Mouse (Mus musculus) brown adipose tissue, adult 24 weeks (tissue): Measurements from ENCODE around the gene BC028528. TPM values are rescaled to one million over a fixed set of nuclear protein-coding genes. Genes with fewer than 3 reads are reported as not detected.
"Not testable (repeated sequence)": the region's sequence is repeated elsewhere in the genome, so short reads cannot be mapped to it uniquely, and the experiment has no call there.

Source experiments
- H3K27ac ChIP-seq: fragments of 200-500 bp; replicated peaks from 2 replicates; pipeline ENCODE4 v1.5.1; 2012; ENCODE audit warnings: low read depth, mild to moderate bottlenecking, low read length
- H3K4me1 ChIP-seq: fragments of 200-500 bp; 2 replicates; pipeline ENCODE4 v1.6.1; 2012; ENCODE audit warnings: low read length, mixed read lengths; ENCODE audit not compliant: control insufficient read depth, insufficient read depth, insufficient read length
- H3K4me3 ChIP-seq: fragments of 200-500 bp; 2 replicates; pipeline ENCODE4 v1.5.1; 2012; ENCODE audit warnings: low read depth, mild to moderate bottlenecking, low read length, moderate library complexity; ENCODE audit not compliant: insufficient read depth
- polyA plus RNA-seq: library from polyadenylated mRNA; stranded (reverse); fragments of >200 nt; gene quantifications from 2 replicates; pipeline ENCODE4 v1.2.4, GENCODE M21; 2012; ENCODE audit not compliant: missing spikeins, insufficient read depth, insufficient read length

The BC028528 gene
- polyA plus RNA-seq, 1 experiment = 150 TPM

DNA sequence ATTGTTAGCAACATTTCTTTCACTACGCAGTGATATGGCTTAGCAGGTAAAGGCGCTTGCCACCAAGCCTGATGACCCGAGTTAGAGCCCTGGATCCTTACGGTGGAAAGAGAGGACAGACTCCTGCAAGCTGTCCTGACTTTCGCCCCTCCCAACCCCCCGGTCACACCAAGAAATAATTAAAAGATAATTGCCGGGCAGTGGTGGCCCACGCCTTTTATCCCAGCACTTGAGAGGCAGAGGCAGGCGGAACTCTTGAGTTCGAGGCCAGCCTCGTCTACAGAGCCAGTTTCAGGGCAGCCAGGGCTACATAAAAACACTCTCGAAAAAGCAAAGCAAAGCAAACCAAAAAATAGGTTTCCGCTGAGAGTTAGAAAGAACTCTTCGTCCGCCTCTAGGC, 20.8 kb downstream of the BC028528 start:
- Histone ChIP-seq H3K27ac (peak overlapping the region; percentile 64), H3K4me1 (no peaks in the 10 kb centered on the region)

DNA sequence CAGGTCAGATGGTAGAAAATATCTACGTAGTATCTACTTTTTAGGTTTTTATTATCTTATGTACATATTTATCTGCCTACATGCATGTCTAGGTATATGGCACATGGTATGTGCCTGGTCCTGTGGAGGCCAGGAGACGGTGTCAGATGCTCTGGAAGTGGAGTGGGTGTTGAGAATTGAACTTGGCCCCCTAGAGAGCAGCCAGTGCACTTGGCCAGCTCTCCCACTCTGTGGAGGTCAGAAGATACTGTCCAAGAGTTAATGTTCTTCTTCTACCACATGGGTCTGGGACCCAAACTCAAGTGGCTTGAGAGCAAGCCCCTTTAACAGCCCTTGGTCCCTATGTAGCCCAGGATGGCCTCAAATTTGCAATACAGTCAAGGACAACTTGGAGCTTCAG, 24.4 kb downstream of the BC028528 start:
- H3K27ac ChIP-seq = no peak overlapping the region
- no peak overlapping the region for H3K4me3 ChIP-seq
- H3K4me1 ChIP-seq = no peaks in the 10 kb centered on the region; the same call in 1 of the 2 replicates

More for the DNA sequence above, 20.8 kb downstream of the BC028528 start:
- H3K4me3 ChIP-seq = peak overlapping the region; percentile 88

DNA sequence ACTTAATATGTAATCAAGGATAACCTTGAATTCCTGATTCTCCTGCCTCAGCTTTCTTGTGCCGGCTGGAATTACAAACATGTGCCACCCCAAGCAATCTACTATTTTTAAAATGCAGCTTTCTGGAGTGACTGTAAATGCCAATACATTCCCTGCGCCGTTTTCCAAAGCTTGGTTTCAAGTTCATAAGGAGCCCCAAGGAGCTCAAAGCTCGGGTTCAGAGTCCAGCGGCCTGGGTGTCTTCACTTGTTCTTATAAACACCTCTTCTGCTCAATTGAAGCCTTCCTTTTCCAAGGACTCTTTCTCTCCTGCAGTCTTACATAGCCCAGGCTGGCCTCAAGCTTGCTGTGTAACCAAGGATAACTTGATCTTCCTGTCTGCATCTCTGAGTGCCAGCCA, 25.7 kb downstream of the BC028528 start:
- Histone ChIP-seq H3K4me1 (no peaks in the 10 kb centered on the region; the same call in 1 of the 2 replicates), H3K27ac (no peak overlapping the region), H3K4me3 (no peak overlapping the region)

DNA sequence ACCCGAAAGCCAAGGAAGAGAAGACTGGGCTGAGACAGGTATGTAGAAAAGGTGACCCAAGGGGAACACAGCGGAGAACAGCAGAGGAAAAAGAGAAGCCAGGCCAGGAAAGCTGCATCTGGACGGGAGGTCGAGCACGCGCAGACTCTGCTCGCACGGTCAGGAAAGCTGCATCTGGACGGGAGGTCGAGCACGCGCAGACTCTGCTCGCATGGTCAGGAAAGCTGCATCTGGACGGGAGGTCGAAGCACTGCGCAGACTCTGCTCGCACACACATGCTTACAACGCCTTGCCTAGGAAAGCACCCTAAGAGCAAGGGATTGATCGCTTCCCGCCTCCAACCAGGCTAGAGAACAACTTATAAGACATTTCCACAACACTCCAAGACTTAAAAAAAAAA, 26.2 kb downstream of the BC028528 start:
- H3K27ac ChIP-seq = no peak overlapping the region

DNA sequence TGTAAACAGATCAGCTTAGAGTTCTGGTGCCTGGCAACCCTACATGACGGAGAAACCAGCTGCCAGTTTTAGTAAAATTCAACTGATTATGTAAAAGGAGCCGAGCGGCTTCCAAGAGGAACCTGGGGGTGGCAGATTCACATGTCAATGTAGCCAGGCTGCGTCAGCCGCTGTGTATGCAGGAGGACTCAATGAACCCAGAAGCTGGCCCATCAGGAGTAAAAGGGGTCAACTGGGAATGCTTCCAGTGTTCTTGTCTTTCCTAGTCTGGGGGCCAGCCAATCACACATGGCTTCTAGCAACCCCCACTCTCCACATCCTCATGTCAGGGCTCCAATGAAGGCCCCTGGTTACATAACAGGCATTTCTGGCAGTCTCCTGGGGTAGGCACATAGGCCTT, 26.8 kb downstream of the BC028528 start:
- H3K27ac ChIP-seq = peak overlapping the region; percentile 56
- H3K4me3 ChIP-seq = no peak overlapping the region
- H3K4me1 ChIP-seq = no peaks in the 10 kb centered on the region; the same call in 1 of the 2 replicates

More for the DNA sequence above, 26.2 kb downstream of the BC028528 start:
- H3K4me1 ChIP-seq = no peaks in the 10 kb centered on the region; the same call in 1 of the 2 replicates
- H3K4me3 ChIP-seq = no peak overlapping the region

DNA sequence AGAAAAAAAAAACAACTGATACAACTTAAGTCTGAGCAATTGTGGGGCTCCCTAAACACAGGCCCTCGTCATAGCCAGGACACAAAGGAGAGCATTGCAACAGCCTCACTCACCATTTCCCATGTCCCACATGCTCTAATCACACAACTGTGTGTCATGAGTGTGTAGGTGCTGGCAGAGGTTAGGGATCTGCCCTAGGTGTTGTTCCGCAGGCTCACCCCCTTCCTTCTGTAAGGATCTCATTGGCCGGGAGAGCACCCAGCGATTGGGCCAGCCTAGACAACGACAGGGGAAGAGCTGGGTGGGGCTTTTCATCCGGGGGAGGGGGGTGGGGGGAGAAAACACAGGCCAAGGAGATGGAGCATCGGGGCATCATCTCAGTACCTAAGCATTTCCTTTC, 28.2 kb downstream of the BC028528 start:
- no peaks in the 10 kb centered on the region; the same call in 1 of the 2 replicates for H3K4me1 ChIP-seq
- H3K27ac ChIP-seq = no peak overlapping the region
- H3K4me3 ChIP-seq = no peak overlapping the region

DNA sequence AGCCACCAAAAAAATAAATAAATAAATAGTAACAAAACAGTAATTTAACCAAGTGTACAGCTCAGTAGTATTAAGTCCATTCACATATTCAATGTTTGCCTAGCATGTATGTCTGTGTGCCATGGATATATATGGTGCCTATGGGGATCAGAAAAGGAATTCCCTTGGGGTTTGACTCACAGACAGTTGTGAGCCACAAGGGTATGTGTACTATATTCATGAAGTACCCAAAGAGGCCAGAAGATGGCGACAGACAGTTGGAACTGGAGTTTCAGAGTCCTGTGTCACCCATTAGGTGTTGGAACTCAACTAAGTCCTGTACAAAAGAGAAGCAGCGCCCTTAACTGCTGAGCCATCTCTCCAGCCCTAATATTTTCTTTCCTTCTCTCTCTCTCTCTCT, 30.0 kb downstream of the BC028528 start:
- H3K27ac ChIP-seq = no peak overlapping the region
- no peaks in the 10 kb centered on the region; the same call in 1 of the 2 replicates for H3K4me1 ChIP-seq
- H3K4me3 ChIP-seq = no peak overlapping the region

DNA sequence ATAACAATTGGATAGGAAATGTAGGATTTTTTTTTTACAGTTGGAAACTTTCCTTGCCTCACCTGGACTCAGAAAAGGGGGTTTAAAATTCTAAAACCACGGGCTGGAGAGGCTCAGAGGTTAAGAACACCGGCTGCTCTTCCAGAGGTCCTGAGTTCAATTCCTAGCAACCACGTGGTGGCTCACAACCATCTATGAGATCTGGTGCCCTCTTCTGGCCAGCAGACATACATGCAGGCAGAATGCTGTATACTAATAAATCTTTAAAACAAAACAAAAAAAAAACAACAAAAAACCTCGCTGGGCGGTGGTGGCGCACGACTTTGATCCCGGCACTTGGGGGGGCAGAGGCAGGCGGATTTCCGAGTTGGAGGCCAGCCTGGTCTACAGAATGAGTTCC, 30.6 kb downstream of the BC028528 start:
- Histone ChIP-seq H3K27ac (no peak overlapping the region), H3K4me1 (no peaks in the 10 kb centered on the region; the same call in 1 of the 2 replicates), H3K4me3 (no peak overlapping the region)

DNA sequence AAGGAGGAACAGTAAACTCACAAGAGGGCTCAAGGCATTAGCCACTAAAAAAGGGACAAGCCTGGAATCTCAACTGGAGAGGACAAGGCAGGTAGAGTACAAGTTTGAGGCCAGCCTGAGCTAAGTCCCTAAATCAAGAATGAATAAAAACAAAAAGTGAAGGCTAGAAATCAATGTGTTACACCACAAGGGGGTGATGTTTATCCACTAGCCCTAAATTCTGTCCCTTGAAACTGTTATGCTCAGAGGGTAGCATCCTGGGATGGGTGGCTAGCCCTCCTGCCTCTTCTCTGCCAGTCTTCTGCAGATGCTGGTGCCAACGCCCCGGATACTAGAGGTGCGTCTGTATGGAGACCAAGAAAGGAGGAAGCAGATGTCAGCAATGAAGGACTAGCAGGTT, 31.5 kb downstream of the BC028528 start:
- Histone ChIP-seq H3K27ac (no peak overlapping the region), H3K4me1 (no peaks in the 10 kb centered on the region; the same call in 1 of the 2 replicates), H3K4me3 (no peak overlapping the region)

DNA sequence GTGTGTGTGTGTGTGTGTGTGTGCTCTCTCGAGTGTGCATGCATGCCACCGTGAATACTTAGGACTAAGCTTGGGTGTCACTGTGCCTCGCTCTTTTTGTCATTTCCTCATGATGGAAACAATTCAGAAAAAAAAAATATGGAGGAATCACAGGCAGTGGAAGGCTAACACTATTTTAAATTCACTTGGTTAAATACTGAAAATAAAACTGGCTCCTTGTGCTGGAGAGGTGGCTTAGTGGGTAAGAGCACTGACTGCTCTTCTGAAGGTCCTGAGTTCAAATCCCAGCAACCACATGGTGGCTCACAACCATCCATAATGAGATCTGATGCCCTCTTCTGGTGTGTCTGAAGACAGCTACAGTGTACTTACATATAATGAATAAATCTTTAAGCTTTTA, 33.5 kb downstream of the BC028528 start:
- H3K4me3 ChIP-seq, H3K4me1 ChIP-seq, H3K27ac ChIP-seq: not testable (repeated sequence)

DNA sequence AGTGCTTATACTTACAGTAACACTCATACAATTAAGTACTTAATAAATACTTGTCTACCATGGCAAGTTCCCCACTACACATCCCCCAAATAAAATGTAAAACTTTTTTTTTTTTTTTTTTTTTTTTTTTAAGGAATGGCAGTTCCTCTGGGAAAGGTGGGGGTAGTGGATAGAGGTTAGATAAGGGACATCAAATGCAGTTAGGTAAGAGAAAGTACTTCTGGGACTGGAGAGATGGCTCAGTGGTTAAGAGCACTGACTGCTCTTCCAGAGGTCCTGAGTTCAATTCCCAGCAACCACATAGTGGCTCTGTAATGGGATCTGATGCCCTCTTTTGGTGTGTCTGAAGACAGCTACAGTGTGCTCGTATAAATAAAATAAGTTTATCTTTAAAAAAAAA, 34.8 kb downstream of the BC028528 start:
- not testable (repeated sequence) for H3K4me3 ChIP-seq, H3K4me1 ChIP-seq

DNA sequence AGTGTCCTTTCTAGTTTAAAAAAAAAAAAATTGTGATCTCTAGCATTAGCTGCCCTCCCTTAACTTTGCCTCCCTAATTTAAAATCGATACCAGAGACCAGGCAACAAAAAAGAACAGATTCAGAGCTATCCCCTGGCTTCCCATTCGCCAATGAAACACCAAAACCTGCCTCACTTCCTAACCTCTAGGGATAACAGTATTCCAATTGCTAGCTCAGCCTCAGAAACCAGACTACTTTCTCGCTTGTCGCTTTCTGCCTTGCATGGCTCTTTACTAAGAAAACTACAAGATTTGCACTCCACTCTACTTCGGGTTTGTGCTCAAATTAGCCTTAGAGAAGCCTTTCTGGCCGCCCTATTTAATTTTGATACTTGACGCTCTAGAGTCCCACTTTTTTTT, 35.7 kb downstream of the BC028528 start:
- Histone ChIP-seq H3K4me1 (no peaks in the 10 kb centered on the region), H3K27ac (peak overlapping the region; percentile 46), H3K4me3 (peak overlapping the region; percentile 58)

More for the DNA sequence above, 34.8 kb downstream of the BC028528 start:
- not testable (repeated sequence) for H3K27ac ChIP-seq

DNA sequence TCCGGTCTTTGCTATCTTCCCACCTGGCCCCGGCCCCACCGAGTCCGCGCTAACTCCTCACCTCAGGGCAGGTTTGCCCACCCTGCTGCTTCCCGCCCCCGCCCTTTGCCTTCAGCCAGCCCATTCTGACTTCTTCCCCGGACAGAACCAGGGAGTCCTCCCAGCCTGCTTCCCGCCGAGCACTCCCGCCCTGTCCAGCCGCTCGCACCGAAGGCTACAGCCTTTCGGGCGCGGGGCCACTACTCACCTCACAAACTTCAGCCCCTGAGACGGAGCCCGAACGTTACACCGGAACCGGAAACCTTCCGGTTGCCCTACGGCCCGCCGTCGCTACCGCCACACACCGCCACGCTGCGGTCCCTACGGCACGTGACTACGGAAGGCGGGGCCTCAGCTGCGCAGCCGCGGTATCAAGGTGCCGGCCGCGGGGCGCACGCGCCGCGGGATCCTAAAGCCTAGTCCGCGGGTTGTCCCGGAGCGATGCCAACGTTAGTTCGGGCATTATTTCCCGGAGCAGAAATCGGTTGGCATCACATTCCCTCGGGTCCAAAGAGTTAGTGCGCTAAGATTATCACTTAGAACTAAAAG, 36.2 kb downstream of the BC028528 start, which contains the start of gene Prpf3:
TSS of gene Prpf3 (minus strand) at position 384 of the 588 bp plus-strand sequence.
- no peaks in the 10 kb centered on the region for H3K4me1 ChIP-seq
- H3K4me3 ChIP-seq = peak within 1 kb of the TSS; percentile 87
- H3K27ac ChIP-seq = peak within 1 kb of the TSS; percentile 78

DNA sequence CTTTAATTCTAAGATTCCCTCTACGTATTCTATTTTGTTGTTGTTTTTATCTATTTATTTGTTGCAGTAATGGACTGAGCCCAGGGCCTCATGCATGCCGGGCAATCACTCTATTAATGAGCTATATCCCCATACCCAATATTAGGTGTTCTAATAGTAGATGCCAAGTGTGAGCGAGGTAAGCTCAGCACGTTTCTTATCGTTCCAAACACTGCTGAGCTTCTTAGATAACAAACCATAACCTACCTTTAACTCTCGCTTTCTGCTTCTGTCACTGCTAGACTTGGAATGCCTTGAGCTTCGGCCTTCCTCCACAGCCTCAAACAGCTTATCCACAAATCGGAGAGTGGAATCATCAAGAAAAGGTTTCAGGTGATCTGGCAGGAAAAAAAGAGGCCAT, 40.5 kb downstream of the BC028528 start:
- Histone ChIP-seq H3K27ac (no peak overlapping the region), H3K4me3 (no peak overlapping the region), H3K4me1 (no peaks in the 10 kb centered on the region)

DNA sequence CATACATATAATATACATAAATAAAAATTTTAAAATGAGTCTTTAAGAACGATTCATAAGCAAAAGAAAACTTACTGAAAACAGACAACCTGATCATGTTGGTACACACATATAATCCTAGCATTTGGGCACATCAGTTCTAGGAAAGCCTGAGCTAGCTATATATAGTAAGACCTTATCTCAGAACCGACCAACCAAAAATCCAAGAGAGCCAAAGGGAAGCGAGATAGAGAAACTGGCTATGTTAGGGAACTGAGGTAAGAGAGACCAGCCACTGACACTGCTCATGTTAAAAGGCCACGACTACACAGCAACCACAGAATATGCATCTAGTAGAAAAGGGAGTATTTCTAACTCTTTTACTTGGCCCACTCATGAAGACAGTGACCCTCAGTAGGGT, 41.2 kb downstream of the BC028528 start:
- H3K4me1 ChIP-seq = no peaks in the 10 kb centered on the region
- H3K4me3 ChIP-seq = no peak overlapping the region
- no peak overlapping the region for H3K27ac ChIP-seq

DNA sequence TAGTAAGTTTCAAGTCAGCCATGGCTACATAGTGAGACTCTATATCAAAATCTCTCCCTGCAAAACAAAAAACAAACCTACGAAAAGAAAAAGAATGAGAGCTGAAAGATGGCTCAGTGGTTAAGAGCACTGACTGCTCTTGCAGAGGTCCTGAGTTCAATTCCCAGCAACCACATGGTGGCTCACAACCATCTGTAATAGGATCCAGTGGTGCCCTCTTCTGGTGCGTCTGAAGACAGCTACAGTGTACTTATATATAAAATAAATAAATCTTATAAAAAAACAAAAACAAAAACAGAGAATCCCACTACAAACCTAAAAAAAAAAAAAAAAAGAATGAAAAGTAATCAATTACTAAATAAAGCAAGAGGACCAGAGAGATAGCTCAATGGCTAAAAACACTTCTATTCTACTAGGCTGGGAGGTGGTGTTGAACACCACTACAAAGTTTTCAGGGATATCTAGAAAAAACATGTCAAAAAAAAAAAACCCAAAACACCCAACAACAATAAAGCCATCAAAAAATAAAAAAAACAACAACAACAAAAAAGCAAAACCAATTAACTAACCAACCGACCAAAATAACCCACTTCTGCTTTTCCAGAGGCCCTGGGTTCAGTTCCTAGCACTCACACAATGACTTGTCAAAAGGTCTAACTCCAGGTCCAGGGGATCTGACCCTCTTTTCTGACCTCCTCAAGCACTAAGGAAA, 49.1 kb downstream of the BC028528 start:
- Histone ChIP-seq H3K27ac (no peak overlapping the region), H3K4me1 (no peaks in the 10 kb centered on the region), H3K4me3 (no peak overlapping the region)
